Mouse (Mus musculus) heart, postnatal 4 days (tissue): ENCODE data around the gene Gm5580. TPM values are rescaled to one million over a fixed set of nuclear protein-coding genes. Genes with fewer than 3 reads are reported as not detected.
A peak's percentile ranks its signal among the peaks of the same experiment; 100 is the strongest.
"Not testable (repeated sequence)": the region's sequence is repeated elsewhere in the genome, so short reads cannot be mapped to it uniquely, and the experiment has no call there.

Source experiments
- DNase-seq: peaks from one replicate; pipeline ENCODE4 v3.0.0; 2021
- total RNA-seq, 2 experiments: library from RNA; stranded (reverse); gene quantifications; 2 replicates each; pipeline ENCODE4 v1.2.3; 2021

Gm5580 gene
- total RNA-seq = 1 to 10 TPM; 4.0 to 4.4 TPM

GRCm38 (mm10) chr6:116550841-116551240, at the start of gene Gm5580:
TSS of gene Gm5580 (plus strand) at chr6:116551141.
- not testable (repeated sequence) for DNase-seq

GRCm38 (mm10) chr6:116506302-116507003, 44.5 kb upstream of the Gm5580 start, which contains the start of gene Olfr212:
TSS of gene Olfr212 (plus strand) at chr6:116506516.
- DNase-seq = not testable (repeated sequence)

- no peak for DNase-seq
Measured at GRCm38 (mm10) chr6:116514832-116515231, 36.1 kb upstream of the Gm5580 start.

DNA sequence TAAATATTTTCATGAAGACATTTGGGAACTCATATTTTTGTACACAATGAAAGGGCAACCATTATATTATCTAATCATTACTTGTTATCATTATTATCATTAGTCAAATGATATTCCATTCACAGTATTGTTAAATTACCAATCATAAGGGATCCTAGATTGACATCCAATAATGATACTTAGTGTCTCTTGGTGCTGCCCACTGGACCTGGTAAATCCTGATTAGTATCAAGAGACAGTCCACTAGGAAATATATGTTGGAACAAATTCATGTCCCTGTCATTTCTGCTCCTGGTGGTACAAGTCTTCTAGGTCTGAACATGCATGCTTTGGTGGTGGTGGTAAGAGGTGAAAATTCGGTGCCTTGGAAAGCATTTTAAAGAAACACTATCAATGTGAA, 12.8 kb upstream of the Gm5580 start, which contains the start of gene Olfr213:
Olfr213 (plus strand) TSS at position 301 of the 400 bp plus-strand sequence.
- no peak for DNase-seq

- no peak for DNase-seq
Measured at GRCm38 (mm10) chr6:116542500-116542899, 8.4 kb upstream of the Gm5580 start.

GRCm38 (mm10) chr6:116553935-116554334, 3.0 kb downstream of the Gm5580 start, which contains the start of gene Olfr214:
TSS of gene Olfr214 (plus strand) at chr6:116554235.
- DNase-seq = no peak

GRCm38 (mm10) chr6:116554952-116555351, 4.0 kb downstream of the Gm5580 start:
- DNase-seq = no peak

DNA sequence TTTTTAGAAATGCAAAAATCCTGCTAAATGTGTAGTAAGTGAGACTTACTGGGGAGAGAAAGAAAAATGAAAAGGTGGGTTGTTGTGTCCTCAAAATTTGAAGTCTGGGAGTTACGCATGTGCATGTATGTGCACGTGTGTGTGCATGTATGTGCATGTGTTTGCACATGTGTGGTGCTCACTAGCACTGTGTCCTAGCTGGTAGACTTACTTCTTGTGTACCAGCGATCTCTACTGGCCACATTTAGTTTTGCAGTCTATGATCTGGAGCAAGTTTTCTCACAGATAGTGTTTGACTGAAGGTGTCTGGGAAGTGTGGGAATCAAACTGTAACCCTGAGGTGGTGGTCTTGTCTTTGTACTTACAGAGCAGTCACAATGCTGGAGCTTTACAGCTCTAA, 18.9 kb downstream of the Gm5580 start:
- DNase-seq = peak; percentile 54

DNA sequence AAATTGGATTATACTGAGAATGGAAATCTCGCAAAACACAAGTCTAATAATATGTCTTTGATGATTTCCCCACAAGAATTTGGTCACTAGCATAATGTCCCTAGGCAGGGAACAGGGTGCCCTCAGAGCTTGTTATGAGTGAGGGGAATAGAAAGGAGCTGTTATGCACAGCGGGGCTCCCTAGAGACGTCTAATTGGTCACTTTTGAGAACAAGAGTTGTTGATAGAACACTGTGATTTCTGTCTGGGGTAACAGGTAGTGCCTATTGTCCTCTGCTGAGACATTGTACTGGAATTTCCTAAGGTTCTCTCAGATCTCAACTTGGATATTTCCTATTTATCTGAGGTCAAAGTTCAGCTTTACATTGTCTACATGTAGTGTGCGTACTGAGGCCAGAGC, 33.2 kb downstream of the Gm5580 start, which contains the start of gene Olfr215:
Olfr215 (minus strand) TSS at position 101 of the 400 bp plus-strand sequence.
- DNase-seq = no peak

- not testable (repeated sequence) for DNase-seq
Measured at GRCm38 (mm10) chr6:116600969-116601368, 50.0 kb downstream of the Gm5580 start.

Other genes starting within 250 kb of the Gm5580 start
- gene March8, start 213.1 kb upstream of the Gm5580 start, total RNA-seq = 10 to 100 TPM; 42.2 to 43.0 TPM
- gene Alox5, start 90.0 kb upstream of the Gm5580 start, total RNA-seq = 1 to 10 TPM; 6.3 to 6.7 TPM
- not detected for gene Olfr211, start 62.0 kb upstream of the Gm5580 start, total RNA-seq
- under 1 TPM in 1 of 2 experiments, not detected in 1; 0.12 TPM for gene Olfr212, start 44.6 kb upstream of the Gm5580 start, total RNA-seq
- not detected for gene Olfr213, start 12.7 kb upstream of the Gm5580 start, total RNA-seq
- gene Olfr214, start 3.1 kb downstream of the Gm5580 start, total RNA-seq = not detected
- not detected for gene Olfr215, start 33.1 kb downstream of the Gm5580 start, total RNA-seq
- gene Zfp422, start 77.9 kb downstream of the Gm5580 start, total RNA-seq = 10 to 100 TPM; 36.7 to 43.5 TPM
- 10 to 100 TPM; 36.8 to 42.9 TPM for gene Depp1, start 99.5 kb downstream of the Gm5580 start, total RNA-seq
- 1 to 10 TPM; 5.4 to 6.3 TPM for gene Rassf4, start 122.8 kb downstream of the Gm5580 start, total RNA-seq
- gene Tmem72, start 165.8 kb downstream of the Gm5580 start, total RNA-seq = under 1 TPM; 0.17 to 0.29 TPM